Mouse (Mus musculus) limb, embryonic 13.5 days (tissue): ENCODE measurements around the gene Hmga1b. TPM values are rescaled to one million over a fixed set of nuclear protein-coding genes. Genes with fewer than 3 reads are reported as not detected.

ENCODE experiments used
- ATAC-seq: fragments of 200-750 bp; cut with Nextera tagmentation; 2 replicates; pipeline ENCODE4 v1.8.0; 2017; ENCODE audit warnings: low read depth, moderate number of reproducible peaks, moderate TSS enrichment; ENCODE audit not compliant: low FRiP score
- H3K27ac ChIP-seq: fragments of 300-500 bp; sonication (generic); 2 replicates; pipeline ENCODE4 v1.5.1; 2015; ENCODE audit warnings: inconsistent platforms, mild to moderate bottlenecking, moderate library complexity
- H3K27me3 ChIP-seq: fragments of 300-500 bp; sonication (generic); 2 replicates; pipeline ENCODE4 v1.6.1; 2015; ENCODE audit warnings: mild to moderate bottlenecking, inconsistent platforms
- H3K36me3 ChIP-seq: fragments of 300-500 bp; sonication (generic); 2 replicates; pipeline ENCODE4 v1.6.1; 2015; ENCODE audit warnings: inconsistent platforms, mild to moderate bottlenecking, moderate library complexity
- H3K4me1 ChIP-seq: fragments of 300-500 bp; sonication (generic); 2 replicates; pipeline ENCODE4 v1.6.1; 2015; ENCODE audit warnings: inconsistent platforms
- H3K4me2 ChIP-seq: fragments of 300-500 bp; sonication (generic); replicated peaks from 2 replicates; pipeline ENCODE4 v1.6.1; 2015; ENCODE audit warnings: inconsistent platforms, mild to moderate bottlenecking, moderate library complexity
- H3K4me3 ChIP-seq: fragments of 300-500 bp; sonication (generic); 2 replicates; pipeline ENCODE4 v1.5.1; 2015; ENCODE audit warnings: moderate library complexity, mild to moderate bottlenecking, inconsistent platforms
- H3K9ac ChIP-seq: fragments of 300-500 bp; sonication (generic); 2 replicates; pipeline ENCODE4 v1.6.1; 2015; ENCODE audit warnings: mild to moderate bottlenecking, inconsistent platforms
- H3K9me3 ChIP-seq: fragments of 300-500 bp; sonication (generic); 2 replicates; pipeline ENCODE4 v1.6.1; 2016; ENCODE audit warnings: inconsistent platforms
- WGBS: fragments of 180-500 bp; shearing (Covaris S2); methylation state at CpG from one replicate; pipeline ENCODE4 v1.1.7; 2015; 5-methylcytosine and 5-hydroxymethylcytosine counted together
- polyA plus RNA-seq: library from polyadenylated mRNA; unstranded; fragments of >200 nt; fragmentation: Nextera tagmentation; extraction: Ambion mirVana; gene quantifications from 2 replicates; pipeline ENCODE4 v1.2.1, GENCODE M21; 2015

Hmga1b gene
- polyA plus RNA-seq, 1 experiment from 2014 or later, result 4.9 TPM

GRCm38 (mm10) chr11:120792652-120793051 lies 30.1 kb downstream of the Hmga1b start:
- H3K4me3 ChIP-seq, result no peak overlapping the region
- H3K9ac ChIP-seq, result no peak overlapping the region
- H3K4me1 ChIP-seq, result peaks cover 17% of the 10 kb centered on the region
- WGBS, result 95% methylated on average over 9 of the region's 9 CpGs
- peaks cover 69% of the 10 kb centered on the region for H3K36me3 ChIP-seq
- H3K9me3 ChIP-seq, result no peaks in the 10 kb centered on the region
- no peak for ATAC-seq
- no peak overlapping the region for H3K4me2 ChIP-seq
- H3K27ac ChIP-seq, result no peak overlapping the region
- no peaks in the 10 kb centered on the region for H3K27me3 ChIP-seq

GRCm38 (mm10) chr11:120795756-120796613 lies 33.4 kb downstream of the Hmga1b start, which contains the start of gene Dus1l:
Gene Dus1l, minus strand, starts transcription at chr11:120796403.
- Histone ChIP-seq H3K4me2 (peak within 1 kb of the TSS; percentile 99), H3K9ac (peak within 1 kb of the TSS; percentile 98), H3K4me1 (peaks cover 21% of the 10 kb centered on the region), H3K27me3 (no peaks in the 10 kb centered on the region), H3K27ac (peak within 1 kb of the TSS; percentile 73), H3K36me3 (peaks cover 39% of the 10 kb centered on the region), H3K9me3 (no peaks in the 10 kb centered on the region), H3K4me3 (peak within 1 kb of the TSS; percentile 100)
- WGBS, result 2% methylated on average over 59 of the region's 59 CpGs
- peak; percentile 91 for ATAC-seq

GRCm38 (mm10) chr11:120796614-120796946 lies 34.0 kb downstream of the Hmga1b start:
- no peaks in the 10 kb centered on the region for H3K9me3 ChIP-seq
- no peaks in the 10 kb centered on the region for H3K27me3 ChIP-seq
- peaks cover 21% of the 10 kb centered on the region for H3K4me1 ChIP-seq
- ATAC-seq, result no peak
- H3K27ac ChIP-seq, result peak overlapping the region; percentile 73
- peak overlapping the region; percentile 98 for H3K9ac ChIP-seq
- 33% methylated on average over 8 of the region's 8 CpGs for WGBS
- peak overlapping the region; percentile 100 for H3K4me3 ChIP-seq
- H3K36me3 ChIP-seq, result peaks cover 33% of the 10 kb centered on the region
- H3K4me2 ChIP-seq, result peak overlapping the region; percentile 99

- H3K9me3 ChIP-seq, result no peaks in the 10 kb centered on the region
- no peak overlapping the region for H3K4me3 ChIP-seq
- no peaks in the 10 kb centered on the region for H3K27me3 ChIP-seq
- no peak overlapping the region for H3K4me2 ChIP-seq
- H3K27ac ChIP-seq, result no peak overlapping the region
- WGBS, result 88% methylated on average over 3 of the region's 3 CpGs
- H3K4me1 ChIP-seq, result peaks cover 21% of the 10 kb centered on the region
- no peak overlapping the region for H3K9ac ChIP-seq
- ATAC-seq, result no peak
- H3K36me3 ChIP-seq, result peaks cover 16% of the 10 kb centered on the region
These were observed 35.6 kb downstream of the Hmga1b start for GRCm38 (mm10) chr11:120798244-120798643.

- no peaks in the 10 kb centered on the region for H3K27me3 ChIP-seq
- H3K9me3 ChIP-seq, result no peaks in the 10 kb centered on the region
- H3K4me1 ChIP-seq, result peaks cover 21% of the 10 kb centered on the region
- peaks cover 5% of the 10 kb centered on the region for H3K36me3 ChIP-seq
- H3K9ac ChIP-seq, result no peak overlapping the region
- peak overlapping the region; percentile 37; the same call in 1 of the 2 replicates for H3K4me2 ChIP-seq
- 69% methylated on average over 6 of the region's 6 CpGs for WGBS
- ATAC-seq, result no peak
- no peak overlapping the region for H3K27ac ChIP-seq
- no peak overlapping the region for H3K4me3 ChIP-seq
These were observed 36.8 kb downstream of the Hmga1b start for GRCm38 (mm10) chr11:120799316-120799890.

- 0 out of 2 replicates have a peak overlapping the region, but pooled peaks have one; percentile 6 for H3K27ac ChIP-seq
- no peaks in the 10 kb centered on the region for H3K9me3 ChIP-seq
- H3K36me3 ChIP-seq, result peaks cover 2% of the 10 kb centered on the region
- no peaks in the 10 kb centered on the region for H3K27me3 ChIP-seq
- H3K4me2 ChIP-seq, result peak overlapping the region; percentile 37; the same call in 1 of the 2 replicates
- H3K9ac ChIP-seq, result peak overlapping the region; percentile 37
- H3K4me1 ChIP-seq, result peaks cover 14% of the 10 kb centered on the region
- 9% methylated on average over 10 of the region's 10 CpGs for WGBS
- no peak overlapping the region; the same call in 1 of the 2 replicates for H3K4me3 ChIP-seq
- peak; percentile 64 for ATAC-seq
These were observed 37.7 kb downstream of the Hmga1b start for GRCm38 (mm10) chr11:120800061-120800904.

GRCm38 (mm10) chr11:120804274-120804673 lies 41.7 kb downstream of the Hmga1b start:
- H3K4me3 ChIP-seq, result no peak overlapping the region
- 79% methylated on average over 7 of the region's 7 CpGs for WGBS
- no peaks in the 10 kb centered on the region for H3K27me3 ChIP-seq
- H3K9me3 ChIP-seq, result no peaks in the 10 kb centered on the region
- no peak overlapping the region for H3K9ac ChIP-seq
- ATAC-seq, result no peak
- no peak overlapping the region for H3K27ac ChIP-seq
- peaks cover 4% of the 10 kb centered on the region; the same call in 1 of the 2 replicates for H3K4me1 ChIP-seq
- H3K4me2 ChIP-seq, result no peak overlapping the region
- H3K36me3 ChIP-seq, result peaks cover 42% of the 10 kb centered on the region

- H3K9me3 ChIP-seq, result no peaks in the 10 kb centered on the region
- WGBS, result 76% methylated on average over 4 of the region's 4 CpGs
- peaks cover 47% of the 10 kb centered on the region for H3K36me3 ChIP-seq
These were observed 42.2 kb downstream of the Hmga1b start for GRCm38 (mm10) chr11:120804769-120805168.

GRCm38 (mm10) chr11:120805375-120806298 lies 43.0 kb downstream of the Hmga1b start:
- Histone ChIP-seq H3K4me1 (no peaks in the 10 kb centered on the region; the same call in 1 of the 2 replicates), H3K4me2 (no peak overlapping the region), H3K4me3 (no peak overlapping the region), H3K9me3 (no peaks in the 10 kb centered on the region), H3K9ac (no peak overlapping the region), H3K27me3 (no peaks in the 10 kb centered on the region), H3K36me3 (peaks cover 56% of the 10 kb centered on the region), H3K27ac (no peak overlapping the region)
- ATAC-seq, result no peak
- WGBS, result 83% methylated on average over 7 of the region's 7 CpGs

More at GRCm38 (mm10) chr11:120804769-120805168, 42.2 kb downstream of the Hmga1b start:
- peaks cover 4% of the 10 kb centered on the region; the same call in 1 of the 2 replicates for H3K4me1 ChIP-seq
- H3K9ac ChIP-seq, result no peak overlapping the region
- H3K4me3 ChIP-seq, result no peak overlapping the region
- no peak for ATAC-seq
- no peak overlapping the region for H3K27ac ChIP-seq
- H3K27me3 ChIP-seq, result no peaks in the 10 kb centered on the region
- H3K4me2 ChIP-seq, result no peak overlapping the region

- no peak for ATAC-seq
- H3K36me3 ChIP-seq, result peaks cover 80% of the 10 kb centered on the region
- no peak overlapping the region for H3K27ac ChIP-seq
- H3K4me2 ChIP-seq, result no peak overlapping the region
- no peaks in the 10 kb centered on the region for H3K4me1 ChIP-seq
- H3K9ac ChIP-seq, result no peak overlapping the region
- 93% methylated on average over 12 of the region's 12 CpGs for WGBS
- H3K9me3 ChIP-seq, result no peaks in the 10 kb centered on the region
- H3K4me3 ChIP-seq, result no peak overlapping the region
- H3K27me3 ChIP-seq, result no peaks in the 10 kb centered on the region
These were observed 45.4 kb downstream of the Hmga1b start for GRCm38 (mm10) chr11:120808010-120808409.

- no peak overlapping the region for H3K27ac ChIP-seq
- H3K4me1 ChIP-seq, result no peaks in the 10 kb centered on the region
- H3K4me2 ChIP-seq, result no peak overlapping the region
- no peaks in the 10 kb centered on the region for H3K9me3 ChIP-seq
- peaks cover 100% of the 10 kb centered on the region for H3K36me3 ChIP-seq
- 93% methylated on average over 16 of the region's 16 CpGs for WGBS
- no peak overlapping the region for H3K9ac ChIP-seq
- ATAC-seq, result no peak
- no peaks in the 10 kb centered on the region for H3K27me3 ChIP-seq
- no peak overlapping the region for H3K4me3 ChIP-seq
These were observed 49.5 kb downstream of the Hmga1b start for GRCm38 (mm10) chr11:120812068-120812467.
